Mouse (Mus musculus): ENCODE data around the gene Elmo3. TPM values are rescaled to one million over a fixed set of nuclear protein-coding genes. Genes with fewer than 3 reads are reported as not detected.

The Elmo3 gene
- polyA plus RNA-seq (2014; fragmentation: Nextera tagmentation; extraction: Ambion mirVana) = 1.7 and 2.6 TPM in 2 replicates

DNA sequence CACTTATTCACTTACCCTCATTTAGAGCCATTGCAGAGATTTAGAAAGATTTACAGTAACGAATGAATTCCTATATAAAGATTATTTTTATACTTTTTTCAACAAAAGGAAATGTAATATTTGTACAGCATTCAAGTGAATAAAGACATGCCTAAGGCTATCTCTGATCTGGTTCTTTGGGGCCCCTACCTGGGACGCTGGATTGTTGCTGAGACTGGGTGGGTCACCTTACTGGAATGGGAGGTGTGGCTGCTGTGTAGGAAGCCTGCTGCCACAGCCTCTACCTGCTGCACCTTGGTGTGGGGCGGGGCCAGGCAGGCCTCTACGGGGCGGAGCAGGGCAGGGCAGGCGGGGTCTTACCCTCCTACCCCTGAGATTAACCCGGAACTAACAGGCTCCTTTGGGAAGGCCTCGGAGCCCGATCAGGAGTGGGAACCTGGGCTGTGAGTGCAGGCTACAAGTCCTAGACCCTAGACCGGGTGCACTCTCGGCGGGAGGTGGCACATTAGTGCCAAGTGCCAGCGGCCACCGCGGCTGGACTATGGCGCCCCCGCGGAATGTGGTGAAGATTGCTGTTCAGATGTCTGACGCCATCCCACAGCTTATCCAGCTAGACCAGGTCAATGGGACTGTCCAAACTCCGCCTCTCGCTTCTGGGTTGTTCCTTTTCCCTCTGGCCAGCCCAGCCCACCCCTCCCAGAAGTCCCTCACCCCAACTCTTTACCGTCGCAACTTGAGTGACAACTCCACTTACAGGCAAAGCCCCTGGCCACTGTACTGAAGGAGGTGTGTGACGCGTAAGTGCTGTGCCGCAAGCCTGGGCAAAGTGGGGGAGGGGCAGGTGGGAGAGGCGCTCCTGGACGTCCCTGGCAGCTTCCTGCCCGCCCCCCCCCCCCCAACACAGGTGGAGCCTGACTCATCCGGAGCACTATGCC lies at the start of gene Elmo3:
Gene Elmo3 (plus strand): TSS at position 391 of the 935 bp plus-strand sequence.
- peak within 1 kb of the TSS; percentile 33 for H3K4me2 ChIP-seq (replicated peaks; ENCODE audit: low read depth, low read length)
- no peak within 1 kb of the TSS for H3K9ac ChIP-seq (ENCODE audit: low read depth, low read length)
- H3K4me1 ChIP-seq (replicated peaks; ENCODE audit: control insufficient read depth, insufficient read depth, low read length) = no peaks in the 10 kb centered on the region
- 11% methylated on average over 28 of the region's 30 CpGs for WGBS
- H3K27me3 ChIP-seq (ENCODE audit: control insufficient read depth, insufficient read depth, low read length) = no peaks in the 10 kb centered on the region
- ATAC-seq (ENCODE audit: low FRiP score) = peak; percentile 67
- no peak within 1 kb of the TSS for H3K27ac ChIP-seq (ENCODE audit: low read depth, low read length)
- no peaks in the 10 kb centered on the region for H3K9me3 ChIP-seq (ENCODE audit: control insufficient read depth, low read length)
- peak; percentile 53 for DNase-seq (ENCODE audit: low spot score)
- 0 out of 2 replicates have a peak within 1 kb of the TSS, but pooled peaks have one; percentile 6 for H3K4me3 ChIP-seq (ENCODE audit: low read depth, low read length)
- peaks cover 16% of the 10 kb centered on the region; the same call in 1 of the 2 replicates for H3K36me3 ChIP-seq (ENCODE audit: control insufficient read depth, insufficient read depth, low read length)

DNA sequence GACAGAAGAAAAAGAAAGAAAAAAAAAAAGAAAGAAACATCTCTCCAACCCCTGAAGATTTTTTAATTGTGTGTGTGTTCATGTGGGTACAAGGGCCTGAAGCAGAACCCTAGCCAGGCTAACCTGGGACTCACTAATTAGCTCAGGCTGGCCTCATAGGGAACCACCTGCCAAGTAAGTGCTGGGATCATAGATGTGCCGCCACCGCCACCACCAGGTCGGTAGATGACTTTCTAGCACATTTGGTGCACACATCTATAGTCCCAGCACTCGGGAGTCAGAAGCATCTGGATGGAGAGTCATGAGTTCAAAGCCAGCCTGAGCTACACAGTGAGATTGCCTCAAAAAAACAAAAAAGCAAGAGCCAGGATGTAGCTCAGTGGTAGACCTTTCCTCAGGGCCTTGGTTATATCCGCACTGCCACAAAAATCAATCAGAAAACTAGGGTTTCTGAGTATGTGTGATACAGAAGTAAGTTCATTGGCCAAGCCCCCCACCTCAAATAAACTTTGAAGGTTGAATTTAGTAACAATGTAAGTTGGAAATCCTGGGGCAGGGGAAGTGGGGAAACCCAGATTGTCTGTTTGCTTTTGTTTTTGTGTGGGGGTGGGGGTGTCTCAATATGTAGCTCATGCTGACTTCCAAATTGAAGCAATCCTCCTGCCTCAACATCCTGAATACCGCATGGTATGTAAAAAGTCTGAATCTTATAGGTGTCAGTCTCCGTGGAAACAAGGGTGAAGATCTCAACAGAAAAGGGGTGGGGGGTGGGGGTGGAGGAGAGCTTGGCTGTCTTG lies 47.9 kb upstream of the Elmo3 start:
- H3K27ac ChIP-seq (ENCODE audit: low read depth, low read length) = no peak overlapping the region
- no peak overlapping the region for H3K9ac ChIP-seq (ENCODE audit: low read depth, low read length)
- H3K4me3 ChIP-seq (ENCODE audit: low read depth, low read length) = no peak overlapping the region
- no peaks in the 10 kb centered on the region for H3K36me3 ChIP-seq (ENCODE audit: control insufficient read depth, insufficient read depth, low read length)
- no peak overlapping the region for H3K4me2 ChIP-seq (replicated peaks; ENCODE audit: low read depth, low read length)
- 64% methylated on average over 7 of the region's 7 CpGs for WGBS
- DNase-seq (ENCODE audit: low spot score) = no peak
- no peak for ATAC-seq (ENCODE audit: low FRiP score)
- peaks cover 5% of the 10 kb centered on the region; the same call in 1 of the 2 replicates for H3K4me1 ChIP-seq (replicated peaks; ENCODE audit: control insufficient read depth, insufficient read depth, low read length)
- no peaks in the 10 kb centered on the region for H3K9me3 ChIP-seq (ENCODE audit: control insufficient read depth, low read length)
- H3K27me3 ChIP-seq (ENCODE audit: control insufficient read depth, insufficient read depth, low read length) = peaks cover 54% of the 10 kb centered on the region

DNA sequence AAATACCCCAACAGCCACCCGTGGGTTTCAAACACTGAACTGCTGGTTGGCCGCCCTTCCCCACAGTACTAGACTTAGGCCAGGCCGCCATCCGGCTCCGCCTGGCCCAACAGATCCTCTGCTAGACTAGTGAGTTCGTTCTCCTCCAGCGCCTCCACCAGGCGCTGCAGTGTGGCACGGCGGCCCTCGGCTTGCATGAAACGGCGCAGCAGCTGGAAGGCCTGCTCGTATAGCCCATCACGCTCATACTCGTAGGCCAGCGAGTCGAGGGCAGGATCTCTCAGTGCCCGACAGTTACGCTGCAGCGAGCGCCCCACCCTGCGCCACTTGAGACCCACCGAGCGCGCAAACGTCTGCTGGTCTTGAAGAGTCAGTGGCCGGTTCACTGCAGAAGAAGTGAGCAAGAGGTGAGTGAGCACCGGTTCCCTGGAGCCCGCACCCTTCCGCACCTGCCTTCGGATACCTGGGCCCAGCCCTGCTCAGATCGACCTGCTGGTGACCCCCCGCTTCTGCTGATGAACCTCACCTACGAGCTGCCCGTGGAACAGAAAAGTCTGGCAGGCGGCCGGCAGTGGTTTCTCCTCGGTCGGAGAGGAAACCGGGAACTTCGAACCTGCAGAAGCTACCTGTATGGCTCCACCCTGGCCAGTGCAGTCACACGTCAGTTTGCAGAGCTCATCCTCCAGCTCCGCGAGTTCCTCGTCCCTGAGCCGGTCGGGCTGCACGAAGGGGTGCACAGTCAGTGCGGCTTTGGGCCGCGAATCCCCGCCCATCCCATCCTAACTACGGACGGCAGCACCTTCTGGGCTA lies 46.3 kb upstream of the Elmo3 start:
- Histone ChIP-seq H3K4me3 (ENCODE audit: low read depth, low read length) (peak overlapping the region; percentile 33), H3K27me3 (ENCODE audit: control insufficient read depth, insufficient read depth, low read length) (peaks cover 65% of the 10 kb centered on the region), H3K9ac (ENCODE audit: low read depth, low read length) (0 out of 2 replicates have a peak overlapping the region, but pooled peaks have one; percentile 27), H3K27ac (ENCODE audit: low read depth, low read length) (no peak overlapping the region), H3K9me3 (ENCODE audit: control insufficient read depth, low read length) (no peaks in the 10 kb centered on the region), H3K4me2 (replicated peaks; ENCODE audit: low read depth, low read length) (peak overlapping the region; percentile 72), H3K4me1 (replicated peaks; ENCODE audit: control insufficient read depth, insufficient read depth, low read length) (peaks cover 5% of the 10 kb centered on the region; the same call in 1 of the 2 replicates), H3K36me3 (ENCODE audit: control insufficient read depth, insufficient read depth, low read length) (no peaks in the 10 kb centered on the region)
- DNase-seq (ENCODE audit: low spot score) (peak; percentile 62), ATAC-seq (ENCODE audit: low FRiP score) (peak; percentile 41)
- 4% methylated on average over 55 of the region's 55 CpGs for WGBS

DNA sequence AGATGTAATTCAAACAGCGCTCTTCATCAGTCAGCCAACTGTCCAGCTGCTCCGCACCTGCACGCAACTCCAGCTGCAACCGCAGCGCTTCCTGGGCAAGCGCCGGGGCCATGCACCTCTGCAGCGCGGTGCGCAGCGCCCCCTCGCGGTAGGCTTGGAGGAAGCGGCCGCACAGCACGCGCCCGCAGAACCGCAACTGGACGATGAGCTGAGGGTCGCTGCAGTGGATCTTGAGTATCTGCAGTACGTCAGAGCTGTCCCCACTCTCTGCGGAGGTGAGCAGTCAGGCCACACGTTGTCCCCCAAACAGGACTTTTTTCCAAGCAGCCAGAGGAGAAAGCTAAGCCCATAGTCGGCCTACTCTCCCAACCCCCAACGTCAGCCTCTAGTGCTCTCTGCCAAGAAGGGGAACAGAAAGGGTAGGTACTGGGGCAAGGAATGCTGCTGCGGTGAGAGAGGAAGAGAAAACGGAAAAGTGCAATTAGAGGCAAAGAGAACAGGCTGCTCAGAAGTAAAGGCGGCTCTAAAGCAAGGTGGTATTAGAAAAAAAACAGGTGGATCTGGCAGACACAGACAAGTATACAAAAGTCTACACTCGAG lies 45.6 kb upstream of the Elmo3 start:
- Histone ChIP-seq H3K4me2 (replicated peaks; ENCODE audit: low read depth, low read length) (peak overlapping the region; percentile 72), H3K36me3 (ENCODE audit: control insufficient read depth, insufficient read depth, low read length) (no peaks in the 10 kb centered on the region), H3K4me1 (replicated peaks; ENCODE audit: control insufficient read depth, insufficient read depth, low read length) (peaks cover 4% of the 10 kb centered on the region; the same call in 1 of the 2 replicates), H3K27ac (ENCODE audit: low read depth, low read length) (no peak overlapping the region), H3K27me3 (ENCODE audit: control insufficient read depth, insufficient read depth, low read length) (peaks cover 70% of the 10 kb centered on the region), H3K9ac (ENCODE audit: low read depth, low read length) (no peak overlapping the region), H3K9me3 (ENCODE audit: control insufficient read depth, low read length) (no peaks in the 10 kb centered on the region), H3K4me3 (ENCODE audit: low read depth, low read length) (peak overlapping the region; percentile 33)
- DNase-seq (ENCODE audit: low spot score) (peak; percentile 94), ATAC-seq (ENCODE audit: low FRiP score) (peak; percentile 73)
- 5% methylated on average over 30 of the region's 30 CpGs for WGBS

DNA sequence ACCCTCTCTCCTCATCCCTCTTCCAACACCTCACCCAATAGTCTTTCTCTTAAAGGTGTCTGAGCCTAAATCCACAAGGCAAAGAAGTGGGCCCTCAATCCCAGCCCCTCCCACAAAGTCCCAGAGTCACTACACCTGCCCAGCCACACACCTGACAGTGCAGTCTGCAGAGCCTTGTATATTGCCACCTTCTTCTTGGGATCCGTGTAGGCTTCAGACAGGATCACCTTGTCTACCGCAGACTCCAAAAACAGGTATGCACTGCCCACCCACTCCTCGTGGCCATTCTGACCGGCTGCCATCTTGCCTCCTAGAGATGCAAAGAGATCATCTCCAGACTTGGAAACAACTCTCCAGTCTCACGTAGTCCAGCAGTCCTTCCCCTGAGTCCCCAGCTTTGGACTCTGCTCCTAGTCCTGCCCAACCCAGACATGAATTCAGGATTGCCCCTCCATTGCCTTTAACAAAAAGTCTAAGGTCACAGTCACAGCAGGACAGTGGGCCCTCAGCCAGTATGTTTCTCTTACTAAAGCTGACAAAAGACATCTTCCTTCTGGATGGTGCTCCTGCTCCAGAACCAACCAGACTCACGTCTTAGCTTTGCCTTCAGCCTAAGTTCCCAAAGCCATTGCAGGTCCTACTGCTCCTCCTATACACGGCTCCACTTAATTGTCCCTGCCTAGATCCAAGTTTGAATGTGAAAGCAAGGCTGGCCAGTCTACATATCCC lies 44.9 kb upstream of the Elmo3 start:
- H3K36me3 ChIP-seq (ENCODE audit: control insufficient read depth, insufficient read depth, low read length) = no peaks in the 10 kb centered on the region
- no peaks in the 10 kb centered on the region for H3K9me3 ChIP-seq (ENCODE audit: control insufficient read depth, low read length)
- no peak for DNase-seq (ENCODE audit: low spot score)
- H3K4me2 ChIP-seq (replicated peaks; ENCODE audit: low read depth, low read length) = no peak overlapping the region
- WGBS = 63% methylated on average over 7 of the region's 7 CpGs
- H3K27ac ChIP-seq (ENCODE audit: low read depth, low read length) = no peak overlapping the region
- no peak for ATAC-seq (ENCODE audit: low FRiP score)
- H3K9ac ChIP-seq (ENCODE audit: low read depth, low read length) = no peak overlapping the region
- no peak overlapping the region for H3K4me3 ChIP-seq (ENCODE audit: low read depth, low read length)
- peaks cover 2% of the 10 kb centered on the region; the same call in 1 of the 2 replicates for H3K4me1 ChIP-seq (replicated peaks; ENCODE audit: control insufficient read depth, insufficient read depth, low read length)
- peaks cover 72% of the 10 kb centered on the region for H3K27me3 ChIP-seq (ENCODE audit: control insufficient read depth, insufficient read depth, low read length)

DNA sequence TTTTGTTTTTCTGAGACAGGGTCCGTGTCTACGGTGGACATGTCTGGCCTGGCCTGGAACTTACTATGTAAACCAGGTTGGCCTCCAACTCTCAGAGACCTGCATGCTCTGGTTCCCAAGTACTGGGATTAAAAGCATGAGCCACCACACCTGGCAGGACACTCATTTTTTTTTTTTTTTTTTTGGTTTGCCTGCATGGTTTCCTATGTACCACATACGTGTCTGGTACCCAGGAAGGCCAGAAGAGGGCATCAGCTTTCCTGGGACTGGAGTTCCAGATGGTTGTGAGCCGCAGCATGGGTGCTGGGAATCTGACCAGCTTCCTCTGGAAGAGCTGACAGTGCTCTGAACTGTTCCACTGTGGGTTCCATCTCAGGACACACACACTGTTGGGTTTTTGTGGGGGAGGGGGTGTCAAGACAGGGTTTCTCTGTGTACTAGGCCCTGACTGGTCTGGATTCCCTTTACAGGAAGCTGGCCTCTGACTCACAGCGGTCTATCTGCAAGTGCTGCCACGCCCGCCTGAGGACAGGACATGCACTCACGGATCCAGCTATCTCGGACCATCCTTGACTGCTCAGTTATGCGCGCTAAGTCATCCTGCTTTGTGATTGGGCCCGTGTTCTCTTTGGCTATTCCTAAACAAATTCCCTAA lies 43.9 kb upstream of the Elmo3 start:
- Histone ChIP-seq H3K36me3 (ENCODE audit: control insufficient read depth, insufficient read depth, low read length) (no peaks in the 10 kb centered on the region), H3K9me3 (ENCODE audit: control insufficient read depth, low read length) (no peaks in the 10 kb centered on the region), H3K4me3 (ENCODE audit: low read depth, low read length) (no peak overlapping the region), H3K27me3 (ENCODE audit: control insufficient read depth, insufficient read depth, low read length) (peaks cover 71% of the 10 kb centered on the region), H3K27ac (ENCODE audit: low read depth, low read length) (no peak overlapping the region), H3K4me1 (replicated peaks; ENCODE audit: control insufficient read depth, insufficient read depth, low read length) (peaks cover 2% of the 10 kb centered on the region; the same call in 1 of the 2 replicates), H3K4me2 (replicated peaks; ENCODE audit: low read depth, low read length) (no peak overlapping the region), H3K9ac (ENCODE audit: low read depth, low read length) (no peak overlapping the region)
- 86% methylated on average over 12 of the region's 12 CpGs for WGBS
- DNase-seq (ENCODE audit: low spot score) = no peak
- ATAC-seq (ENCODE audit: low FRiP score) = no peak

DNA sequence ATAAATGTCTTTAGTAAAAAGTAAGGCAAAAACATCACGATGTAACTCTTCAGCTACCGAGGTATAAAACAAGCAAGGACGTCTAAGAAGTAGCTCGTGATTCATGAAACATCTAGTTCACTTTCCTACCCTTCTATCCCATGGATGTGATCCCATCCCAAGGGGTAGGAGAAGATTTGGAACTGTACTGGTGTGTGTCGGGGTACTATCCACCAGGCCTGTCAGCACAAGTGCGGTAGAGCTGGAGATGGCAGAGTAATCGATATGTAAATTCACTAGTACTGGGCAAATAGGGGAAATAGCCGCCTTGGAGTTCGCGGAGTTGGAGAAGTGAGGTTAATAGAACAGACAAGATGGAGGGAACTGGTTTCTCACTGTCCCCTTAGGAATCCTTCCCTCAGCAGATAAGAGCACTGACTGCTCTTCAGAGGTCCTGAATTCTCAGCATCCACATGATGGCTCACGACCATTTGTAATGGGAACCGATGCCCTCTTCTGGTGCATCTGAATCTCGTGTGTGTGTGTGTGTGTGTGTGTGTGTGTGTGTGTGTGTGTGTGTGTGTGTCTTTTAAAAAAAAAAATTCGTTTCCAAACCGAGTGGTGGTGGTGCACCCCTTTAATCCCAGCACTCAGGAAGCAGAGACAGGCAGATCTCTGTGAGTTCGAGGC lies 42.0 kb upstream of the Elmo3 start:
- Histone ChIP-seq H3K4me2 (replicated peaks; ENCODE audit: low read depth, low read length) (no peak overlapping the region), H3K4me3 (ENCODE audit: low read depth, low read length) (no peak overlapping the region), H3K36me3 (ENCODE audit: control insufficient read depth, insufficient read depth, low read length) (no peaks in the 10 kb centered on the region), H3K27me3 (ENCODE audit: control insufficient read depth, insufficient read depth, low read length) (peaks cover 80% of the 10 kb centered on the region), H3K4me1 (replicated peaks; ENCODE audit: control insufficient read depth, insufficient read depth, low read length) (peaks cover 6% of the 10 kb centered on the region; the same call in 1 of the 2 replicates), H3K9ac (ENCODE audit: low read depth, low read length) (no peak overlapping the region), H3K9me3 (ENCODE audit: control insufficient read depth, low read length) (no peaks in the 10 kb centered on the region), H3K27ac (ENCODE audit: low read depth, low read length) (no peak overlapping the region)
- DNase-seq (ENCODE audit: low spot score) (no peak), ATAC-seq (ENCODE audit: low FRiP score) (no peak)
- 39% methylated on average over 16 of the region's 16 CpGs for WGBS
